Mouse (Mus musculus): ENCODE measurements around the gene 2810004N23Rik. TPM values are rescaled to one million over a fixed set of nuclear protein-coding genes. Genes with fewer than 3 reads are reported as not detected.

Gene 2810004N23Rik
- polyA plus RNA-seq, 1 experiment: 5.4 TPM

DNA sequence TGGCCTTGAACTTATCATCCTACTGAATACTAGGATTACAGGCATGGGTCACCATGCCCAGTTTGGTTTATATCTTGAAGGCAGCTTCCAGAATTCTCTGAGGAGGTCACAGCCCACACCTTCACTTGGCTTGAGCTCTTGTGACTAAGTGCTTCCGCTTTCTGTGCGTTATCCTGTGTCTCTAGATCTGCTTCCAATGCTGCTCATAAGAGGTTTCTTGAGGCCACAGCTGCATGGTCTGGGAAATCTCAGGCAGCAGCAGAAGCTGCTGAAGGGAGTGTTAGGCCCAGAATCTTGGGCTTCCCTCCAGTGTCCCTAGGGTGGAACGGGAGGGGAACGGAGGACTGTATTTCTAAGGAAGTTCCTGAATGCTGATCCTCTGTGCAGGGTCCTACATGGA, 49.6 kb downstream of the 2810004N23Rik start:
- 84% methylated on average over 4 of the region's 4 CpGs for WGBS
- Histone ChIP-seq H3K27ac (ENCODE audit: insufficient read depth, low read depth, low read length) (no peak overlapping the region), H3K36me3 (ENCODE audit: control insufficient read depth, insufficient read depth, low read length) (no peaks in the 10 kb centered on the region), H3K4me1 (ENCODE audit: control insufficient read depth, insufficient read depth, insufficient read length, low read length) (no peaks in the 10 kb centered on the region), H3K27me3 (ENCODE audit: control insufficient read depth, insufficient read depth, low read length) (no peaks in the 10 kb centered on the region), H3K4me3 (ENCODE audit: low read depth, low read length) (no peak overlapping the region)
- no peak for TF ChIP-seq CTCF (IDR thresholded peaks at IDR 0.05; ENCODE audit: extremely low read depth, insufficient read length, insufficient replicate concordance, low read depth, low read length)
- no peak for TF ChIP-seq POLR2A (IDR thresholded peaks at IDR 0.05; ENCODE audit: low read depth, low read length)

DNA sequence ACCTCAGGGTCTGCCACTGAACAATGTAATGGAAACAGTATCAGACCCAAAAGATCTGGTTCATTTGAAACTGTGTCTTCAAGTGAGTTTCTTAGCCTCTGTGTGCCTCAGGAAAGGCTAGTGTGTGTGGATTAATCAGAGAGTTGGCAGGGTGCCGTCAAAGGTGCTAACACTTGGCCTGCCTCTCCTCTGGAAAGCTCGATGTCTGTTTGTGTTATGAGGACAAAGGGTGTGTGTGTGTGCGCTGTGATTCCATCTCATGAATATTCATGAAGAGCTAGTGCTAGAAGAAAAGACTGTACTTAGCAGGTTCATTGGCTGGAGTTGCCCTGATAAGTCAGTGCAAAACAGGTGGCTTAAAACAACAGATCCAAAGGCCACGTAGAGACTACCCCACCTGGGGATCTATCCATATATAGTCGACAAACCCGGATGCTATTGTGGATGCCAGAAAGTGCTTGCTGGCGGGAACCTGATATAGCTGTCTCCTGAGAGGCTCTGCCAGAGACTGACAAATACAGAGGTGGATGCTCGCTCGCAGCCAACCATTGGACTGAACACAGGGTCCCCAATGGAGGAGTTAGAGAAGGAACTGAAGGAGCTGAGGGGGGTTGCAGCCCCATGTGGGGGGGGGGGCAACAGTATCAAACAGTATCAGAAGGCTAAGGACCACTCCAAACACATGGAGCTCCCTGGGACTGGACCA, 52.1 kb downstream of the 2810004N23Rik start:
- TF ChIP-seq POLR2A (IDR thresholded peaks at IDR 0.05; ENCODE audit: low read depth, low read length) (no peak), CTCF (IDR thresholded peaks at IDR 0.05; ENCODE audit: extremely low read depth, insufficient read length, insufficient replicate concordance, low read depth, low read length) (no peak)
- no peaks in the 10 kb centered on the region for H3K27me3 ChIP-seq (ENCODE audit: control insufficient read depth, insufficient read depth, low read length)
- H3K4me1 ChIP-seq (ENCODE audit: control insufficient read depth, insufficient read depth, insufficient read length, low read length): no peaks in the 10 kb centered on the region
- H3K27ac ChIP-seq (ENCODE audit: insufficient read depth, low read depth, low read length): no peak overlapping the region
- H3K36me3 ChIP-seq (ENCODE audit: control insufficient read depth, insufficient read depth, low read length): no peaks in the 10 kb centered on the region
- WGBS: 21% methylated on average over 9 of the region's 9 CpGs
- no peak overlapping the region for H3K4me3 ChIP-seq (ENCODE audit: low read depth, low read length)

DNA sequence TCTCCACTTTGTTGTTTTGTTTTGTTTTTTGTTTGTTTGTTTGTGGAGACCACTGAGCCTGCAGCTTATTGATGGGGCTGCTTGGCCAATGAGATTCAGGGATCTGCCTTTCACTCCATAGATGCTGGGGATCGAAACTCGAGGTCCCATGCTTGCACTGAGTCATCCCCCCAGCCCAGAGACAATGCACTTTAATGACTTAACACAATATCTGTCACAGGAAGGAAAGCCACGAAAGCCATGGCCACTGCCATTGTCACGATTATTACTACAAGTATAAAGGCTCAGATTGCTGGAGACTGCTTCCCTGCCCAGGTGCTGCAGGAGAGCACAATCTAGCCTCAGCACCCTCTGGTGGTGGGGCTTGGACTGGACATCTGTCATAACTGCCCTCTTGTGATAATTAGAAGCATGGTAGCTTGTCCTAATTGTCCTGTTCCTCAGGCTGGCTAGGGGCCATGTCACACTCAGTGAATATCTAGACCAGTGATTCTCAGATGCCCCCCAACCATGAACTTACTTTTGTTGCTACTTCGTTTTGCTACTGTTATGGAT, 52.8 kb downstream of the 2810004N23Rik start:
- Histone ChIP-seq H3K27me3 (ENCODE audit: control insufficient read depth, insufficient read depth, low read length) (no peaks in the 10 kb centered on the region), H3K4me1 (ENCODE audit: control insufficient read depth, insufficient read depth, insufficient read length, low read length) (no peaks in the 10 kb centered on the region), H3K4me3 (ENCODE audit: low read depth, low read length) (no peak overlapping the region), H3K36me3 (ENCODE audit: control insufficient read depth, insufficient read depth, low read length) (no peaks in the 10 kb centered on the region), H3K27ac (ENCODE audit: insufficient read depth, low read depth, low read length) (no peak overlapping the region)
- TF ChIP-seq CTCF (IDR thresholded peaks at IDR 0.05; ENCODE audit: extremely low read depth, insufficient read length, insufficient replicate concordance, low read depth, low read length): peak; percentile 28; the same call in 1 of the 2 replicates
- TF ChIP-seq POLR2A (IDR thresholded peaks at IDR 0.05; ENCODE audit: low read depth, low read length): no peak
- WGBS: 41% methylated on average over 5 of the region's 5 CpGs

DNA sequence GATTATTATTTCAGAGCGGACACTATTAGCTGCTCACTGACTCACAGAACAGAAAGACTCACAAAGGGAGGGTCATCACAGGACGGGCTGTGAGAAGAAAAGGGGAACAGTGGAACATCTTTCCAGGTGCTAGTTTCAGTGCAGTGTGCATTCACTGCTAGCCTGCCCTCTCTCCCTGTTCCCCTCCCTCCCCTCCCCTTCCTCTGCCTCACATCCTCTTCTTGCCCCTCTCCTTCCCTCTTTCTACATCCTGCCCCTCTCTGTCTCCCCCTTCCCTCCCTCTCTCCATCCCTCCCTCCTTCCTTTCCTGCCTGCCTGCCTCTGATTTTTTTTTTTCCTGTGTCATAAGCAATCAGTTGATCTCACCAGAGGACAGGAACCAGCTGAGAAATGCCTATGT, 53.5 kb downstream of the 2810004N23Rik start:
- TF ChIP-seq POLR2A (IDR thresholded peaks at IDR 0.05; ENCODE audit: low read depth, low read length): no peak
- no peak for TF ChIP-seq CTCF (IDR thresholded peaks at IDR 0.05; ENCODE audit: extremely low read depth, insufficient read length, insufficient replicate concordance, low read depth, low read length)
- WGBS: 64% methylated on average over 2 of the region's 2 CpGs
- no peak overlapping the region for H3K4me3 ChIP-seq (ENCODE audit: low read depth, low read length)
- H3K27me3 ChIP-seq (ENCODE audit: control insufficient read depth, insufficient read depth, low read length): no peaks in the 10 kb centered on the region
- H3K36me3 ChIP-seq (ENCODE audit: control insufficient read depth, insufficient read depth, low read length): no peaks in the 10 kb centered on the region
- H3K27ac ChIP-seq (ENCODE audit: insufficient read depth, low read depth, low read length): no peak overlapping the region
- H3K4me1 ChIP-seq (ENCODE audit: control insufficient read depth, insufficient read depth, insufficient read length, low read length): no peaks in the 10 kb centered on the region

GRCm38 (mm10) chr8:124805990-124806389, 56.9 kb downstream of the 2810004N23Rik start:
- H3K36me3 ChIP-seq (ENCODE audit: control insufficient read depth, insufficient read depth, low read length): no peaks in the 10 kb centered on the region
- WGBS: 87% methylated on average over 4 of the region's 4 CpGs
- no peak overlapping the region for H3K4me3 ChIP-seq (ENCODE audit: low read depth, low read length)
- TF ChIP-seq CTCF (IDR thresholded peaks at IDR 0.05; ENCODE audit: extremely low read depth, insufficient read length, insufficient replicate concordance, low read depth, low read length) (no peak), POLR2A (IDR thresholded peaks at IDR 0.05; ENCODE audit: low read depth, low read length) (no peak)
- H3K27ac ChIP-seq (ENCODE audit: insufficient read depth, low read depth, low read length): no peak overlapping the region
- H3K27me3 ChIP-seq (ENCODE audit: control insufficient read depth, insufficient read depth, low read length): 0 out of 2 replicates have a peak, but pooled peaks cover 4% of the 10 kb centered on the region
- H3K4me1 ChIP-seq (ENCODE audit: control insufficient read depth, insufficient read depth, insufficient read length, low read length): no peaks in the 10 kb centered on the region

DNA sequence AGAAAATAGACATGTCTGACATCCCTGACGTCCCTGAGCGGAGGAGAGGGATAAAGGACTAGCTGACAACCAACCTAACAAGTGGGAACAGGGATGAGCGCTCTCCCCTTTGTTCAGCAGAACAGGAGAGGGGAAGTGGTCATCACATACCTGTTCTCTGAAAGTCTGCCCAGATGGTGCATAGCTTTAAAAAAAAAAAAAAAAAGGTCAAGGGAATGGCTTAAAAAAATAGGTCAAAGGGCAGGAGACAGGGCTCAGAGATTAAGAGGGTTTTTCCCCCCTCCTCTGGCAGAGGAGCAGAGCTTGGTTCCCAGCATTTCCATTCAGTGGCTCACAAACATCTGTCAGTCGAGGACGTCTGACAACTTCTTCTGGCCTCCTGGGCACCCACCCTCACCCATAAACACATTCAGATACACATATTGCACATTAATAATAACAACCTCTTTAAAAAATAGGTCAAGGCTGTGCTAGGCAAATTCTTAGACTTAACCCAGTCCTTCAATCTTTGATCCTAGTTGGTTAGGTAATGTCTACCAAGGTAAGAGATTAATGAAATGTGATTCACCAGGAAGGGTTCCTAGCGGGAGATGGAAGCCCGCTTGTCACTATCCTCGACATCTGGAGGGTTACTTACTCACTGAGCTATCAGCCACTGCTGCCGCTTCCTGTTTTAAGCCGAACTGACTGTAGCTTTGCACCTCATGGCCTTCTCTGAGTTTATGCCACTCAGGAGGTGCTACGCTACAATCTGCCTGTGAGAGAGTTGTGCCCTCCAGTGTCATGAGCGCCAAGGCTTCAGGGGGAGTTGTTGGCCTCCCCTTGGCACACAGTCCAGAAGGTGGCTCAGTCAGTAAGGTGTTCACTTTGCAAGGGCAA, 58.9 kb downstream of the 2810004N23Rik start:
- Histone ChIP-seq H3K27ac (ENCODE audit: insufficient read depth, low read depth, low read length) (no peak overlapping the region), H3K36me3 (ENCODE audit: control insufficient read depth, insufficient read depth, low read length) (no peaks in the 10 kb centered on the region), H3K27me3 (ENCODE audit: control insufficient read depth, insufficient read depth, low read length) (0 out of 2 replicates have a peak, but pooled peaks cover 4% of the 10 kb centered on the region), H3K4me3 (ENCODE audit: low read depth, low read length) (no peak overlapping the region), H3K4me1 (ENCODE audit: control insufficient read depth, insufficient read depth, insufficient read length, low read length) (no peaks in the 10 kb centered on the region)
- 57% methylated on average over 12 of the region's 12 CpGs for WGBS
- no peak for TF ChIP-seq CTCF (IDR thresholded peaks at IDR 0.05; ENCODE audit: extremely low read depth, insufficient read length, insufficient replicate concordance, low read depth, low read length)
- no peak for TF ChIP-seq POLR2A (IDR thresholded peaks at IDR 0.05; ENCODE audit: low read depth, low read length)

- WGBS: 33% methylated on average over 11 of the region's 11 CpGs
- Histone ChIP-seq H3K4me1 (ENCODE audit: control insufficient read depth, insufficient read depth, insufficient read length, low read length) (no peaks in the 10 kb centered on the region), H3K27ac (ENCODE audit: insufficient read depth, low read depth, low read length) (no peak overlapping the region), H3K27me3 (ENCODE audit: control insufficient read depth, insufficient read depth, low read length) (peaks cover 8% of the 10 kb centered on the region; the same call in 1 of the 2 replicates), H3K4me3 (ENCODE audit: low read depth, low read length) (no peak overlapping the region), H3K36me3 (ENCODE audit: control insufficient read depth, insufficient read depth, low read length) (no peaks in the 10 kb centered on the region)
- TF ChIP-seq POLR2A (IDR thresholded peaks at IDR 0.05; ENCODE audit: low read depth, low read length) (no peak), CTCF (IDR thresholded peaks at IDR 0.05; ENCODE audit: extremely low read depth, insufficient read length, insufficient replicate concordance, low read depth, low read length) (no peak)
Observed at GRCm38 (mm10) chr8:124800542-124800941, 62.4 kb downstream of the 2810004N23Rik start.

Data from small intestine, adult 2 months (tissue).